Mouse (Mus musculus): ENCODE results near the gene Stoml3. TPM values are rescaled to one million over a fixed set of nuclear protein-coding genes. Genes with fewer than 3 reads are reported as not detected.

Stoml3 gene
- total RNA-seq, 2 experiments from 2014 or later: not detected

Other genes with a start within 250 kb of the Stoml3 start
- 8.2 and 15.1 TPM in 2 replicates for gene Nhlrc3, start 25.3 kb upstream of the Stoml3 start, total RNA-seq (2014; fragmentation: Nextera tagmentation)
- gene Nhlrc3, start 25.3 kb upstream of the Stoml3 start, total RNA-seq (2017): 6.9 and 8.5 TPM in 2 replicates
- gene Proser1, start 25.0 kb upstream of the Stoml3 start, total RNA-seq (2014; fragmentation: Nextera tagmentation): 40.1 and 40.2 TPM in 2 replicates
- 6.3 and 12.5 TPM in 2 replicates for gene Proser1, start 25.0 kb upstream of the Stoml3 start, total RNA-seq (2017)
- gene Frem2, start 168.7 kb downstream of the Stoml3 start, total RNA-seq (2014; fragmentation: Nextera tagmentation): not detected in 2 replicates
- not detected in 2 replicates for gene Frem2, start 168.7 kb downstream of the Stoml3 start, total RNA-seq (2017)